Mouse (Mus musculus) kidney, adult 2 months (tissue): ENCODE measurements at regions not wholly inside any gene's neighbourhood (a gene's known extent, or its start where the extent isn't known, plus 50 kb on each side); places are given as distances from the start of the nearest gene placed in this dataset.

ENCODE experiments used
- CTCF ChIP-seq: fragments of 200-500 bp; conservative IDR thresholded peaks from 2 replicates; pipeline ENCODE4 v1.5.1; 2011; ENCODE audit warnings: low read depth, mild to moderate bottlenecking, control low read depth, low read length, moderate library complexity, mixed read lengths; ENCODE audit not compliant: insufficient read depth, insufficient read length
- POLR2A ChIP-seq: fragments of 200-500 bp; IDR thresholded peaks from one replicate; pipeline ENCODE4 v1.6.1; 2011; ENCODE audit warnings: low read depth, low read length, control low read depth

GRCm38 (mm10) chr7:130091942-130092341 is 428.2 kb downstream of the Ate1 start:
- TF ChIP-seq POLR2A, result no peak
- TF ChIP-seq CTCF, result no peak
